In genomic region chr6:86578396-86578795, GRCm38 (mm10) we compare ENCODE assay signal across 11 mouse cellular contexts. TPM values are rescaled to one million over a fixed set of nuclear protein-coding genes. Genes with fewer than 3 reads are reported as not detected.
DNase-seq lines count a peak whose midpoint lies in the region; ATAC-seq and TF ChIP-seq lines count a peak whose summit lies in the region.
"Had no signal": no experiment of that assay in that cellular context is flagged by ENCODE, and none has a peak within 500 bp of the region (broad histone marks: within the 10 kb centered on the region; RNA-seq: fewer than 3 reads in every experiment).

No protein-coding gene starts in this region.

- H3K4me1 ChIP-seq in heart, postnatal 0 days (ENCODE audit: control insufficient read depth, insufficient read depth) = peaks cover 7% of the 10 kb centered on the region; the same call in 1 of the 2 replicates
- peaks cover 8% of the 10 kb centered on the region; the same call in 1 of the 2 replicates for H3K4me1 ChIP-seq in lung, postnatal 0 days (ENCODE audit: insufficient read depth, low read depth, low read length)
- no peaks in the 10 kb centered on the region for H3K4me1 ChIP-seq in forebrain, embryonic 14.5 days (ENCODE audit: control insufficient read depth, insufficient read depth, low read length)

- no peaks in the 10 kb centered on the region for H3K9me3 ChIP-seq in heart, postnatal 0 days (replicated peaks; ENCODE audit: control insufficient read depth, low read length)
- no peaks in the 10 kb centered on the region for H3K9me3 ChIP-seq in lung, postnatal 0 days (ENCODE audit: low read length)
- H3K9me3 ChIP-seq in forebrain, embryonic 14.5 days (replicated peaks; ENCODE audit: control insufficient read depth, low read length) = no peaks in the 10 kb centered on the region
- H3K9me3 ChIP-seq: G1E had no signal

- no peak for DNase-seq in heart, postnatal 0 days (ENCODE audit: low spot score)
- DNase-seq in heart, adult 8-10 months (ENCODE audit: low spot score) = no peak
- DNase-seq in adipocyte (ENCODE audit: low spot score) = peak; percentile 58
- DNase-seq in cerebellum, postnatal 36 days = peak; percentile 24 to 56
- peak; percentile 58 for DNase-seq in lung, postnatal 0 days (ENCODE audit: low spot score)
- no peak for DNase-seq in forebrain, embryonic 14.5 days (ENCODE audit: low spot score)
- DNase-seq in spleen, postnatal 14 days (ENCODE audit: low spot score in 2 of 2) = no peak
- DNase-seq: heart, adult 2 months; left cerebral cortex, postnatal 4 days; midbrain, embryonic 14.5 days had no signal

- H3K4me3 ChIP-seq in heart, postnatal 0 days (ENCODE audit: low read depth, low read length) = no peak overlapping the region
- H3K4me3 ChIP-seq in lung, postnatal 0 days (ENCODE audit: low read depth, low read length) = no peak overlapping the region
- no peak overlapping the region for H3K4me3 ChIP-seq in forebrain, embryonic 14.5 days (ENCODE audit: low read depth, low read length)
- H3K4me3 ChIP-seq: heart, adult 2 months had no signal

- ATAC-seq in heart, postnatal 0 days (ENCODE audit: insufficient read depth, low read depth) = no peak
- peak; percentile 49 for ATAC-seq in lung, postnatal 0 days
- ATAC-seq in forebrain, embryonic 14.5 days = no peak

- no peak overlapping the region for H3K9ac ChIP-seq in heart, postnatal 0 days (replicated peaks; ENCODE audit: low read depth, low read length)
- H3K9ac ChIP-seq in lung, postnatal 0 days (replicated peaks; ENCODE audit: low read depth) = no peak overlapping the region
- H3K9ac ChIP-seq in forebrain, embryonic 14.5 days (ENCODE audit: low read length) = no peak overlapping the region

- TF ChIP-seq CTCF in heart, postnatal 0 days (IDR thresholded peaks at IDR 0.05; ENCODE audit: low read depth) = no peak
- TF ChIP-seq CTCF in lung, postnatal 0 days (IDR thresholded peaks at IDR 0.05) = no peak

- H3K4me2 ChIP-seq in heart, postnatal 0 days (ENCODE audit: low read depth, low read length) = no peak overlapping the region
- H3K4me2 ChIP-seq in lung, postnatal 0 days (replicated peaks; ENCODE audit: low read depth, low read length) = no peak overlapping the region
- H3K4me2 ChIP-seq in forebrain, embryonic 14.5 days (ENCODE audit: low read length) = no peak overlapping the region

- H3K27me3 ChIP-seq in heart, postnatal 0 days (ENCODE audit: control insufficient read depth, insufficient read depth, low read length) = no peaks in the 10 kb centered on the region
- no peaks in the 10 kb centered on the region for H3K27me3 ChIP-seq in lung, postnatal 0 days (replicated peaks; ENCODE audit: insufficient read depth, low read length)
- no peaks in the 10 kb centered on the region for H3K27me3 ChIP-seq in forebrain, embryonic 14.5 days (replicated peaks; ENCODE audit: control insufficient read depth, insufficient read depth, low read length)

- 0 out of 2 replicates have a peak overlapping the region, but pooled peaks have one; percentile 21 for H3K27ac ChIP-seq in heart, postnatal 0 days (ENCODE audit: low read depth)
- peak overlapping the region; percentile 26 for H3K27ac ChIP-seq in lung, postnatal 0 days (ENCODE audit: low read length)
- no peak overlapping the region for H3K27ac ChIP-seq in forebrain, embryonic 14.5 days (ENCODE audit: low read depth, low read length)
- H3K27ac ChIP-seq: heart, adult 2 months had no signal

- 48% methylated on average over 2 of the region's 2 CpGs for WGBS in heart, postnatal 0 days
- 47% methylated on average over 2 of the region's 2 CpGs for WGBS in lung, postnatal 0 days
- WGBS in forebrain, embryonic 14.5 days = 68% methylated on average over 2 of the region's 2 CpGs

- H3K36me3 ChIP-seq in heart, postnatal 0 days (replicated peaks; ENCODE audit: control insufficient read depth, insufficient read depth, low read length) = no peaks in the 10 kb centered on the region
- H3K36me3 ChIP-seq in lung, postnatal 0 days (ENCODE audit: insufficient read depth, low read length) = no peaks in the 10 kb centered on the region
- no peaks in the 10 kb centered on the region for H3K36me3 ChIP-seq in forebrain, embryonic 14.5 days (ENCODE audit: control insufficient read depth, insufficient read depth, low read length)
- H3K36me3 ChIP-seq: G1E had no signal

- no peak for TF ChIP-seq EP300 in heart, postnatal 0 days (IDR thresholded peaks at IDR 0.05; ENCODE audit: low read depth)
- TF ChIP-seq EP300 in lung, postnatal 0 days (IDR thresholded peaks at IDR 0.05) = no peak

RNA-seq across cellular contexts. Expression of gene Asprv1, which starts 49.6 kb away (rescaled TPM):
- 0.38 and 3.1 TPM in 2 replicates for total RNA-seq in heart, postnatal 0 days (2014; rRNA removed; ENCODE audit: low replicate concordance)
- polyA plus RNA-seq in heart, postnatal 0 days (2015; fragmentation: Nextera tagmentation; extraction: Ambion mirVana) = 0.32 and 0.36 TPM in 2 replicates
- not detected for total RNA-seq in heart, adult 8-10 months (2022)
- 4.4 and 4.6 TPM in 2 replicates for polyA plus RNA-seq in lung, postnatal 0 days (2015; fragmentation: Nextera tagmentation; extraction: Ambion mirVana)
- 0.59 and 1.0 TPM in 2 replicates for polyA plus RNA-seq in forebrain, embryonic 14.5 days (2014; fragmentation: Nextera tagmentation; extraction: Ambion mirVana)
- polyA plus RNA-seq: G1E had no signal

RNA-seq across cellular contexts. Expression of gene Pcbp1, which starts 52.3 kb away (rescaled TPM):
- total RNA-seq in heart, postnatal 0 days (2014; rRNA removed; ENCODE audit: low replicate concordance) = 46.2 and 55.2 TPM in 2 replicates
- polyA plus RNA-seq in heart, postnatal 0 days (2015; fragmentation: Nextera tagmentation; extraction: Ambion mirVana) = 276 and 285 TPM in 2 replicates
- total RNA-seq in heart, adult 8-10 months (2022) = 100 to 1,000 TPM; 157 to 166 (median 162) TPM
- polyA plus RNA-seq in lung, postnatal 0 days (2015; fragmentation: Nextera tagmentation; extraction: Ambion mirVana) = 317 and 353 TPM in 2 replicates
- 176 and 206 TPM in 2 replicates for polyA plus RNA-seq in forebrain, embryonic 14.5 days (2014; fragmentation: Nextera tagmentation; extraction: Ambion mirVana)

Comparison
In these comparisons a context has a peak if more than half of its experiments do, and no peak if none do; other contexts are left out.
1. DNase-seq: peak in adipocyte (single experiment), cerebellum, postnatal 36 days (2 of 2) and lung, postnatal 0 days (single experiment); none in heart, postnatal 0 days (single experiment), heart, adult 8-10 months (single experiment), forebrain, embryonic 14.5 days (single experiment) and spleen, postnatal 14 days (0 of 2).